Mouse (Mus musculus): ENCODE measurements around the gene Fkbp6.

- no peak for TF ChIP-seq GATA1 (IDR thresholded peaks at IDR 0.05; ENCODE audit: borderline replicate concordance, low read length)
- no peak for TF ChIP-seq FLI1 (IDR thresholded peaks at IDR 0.05; ENCODE audit: low read length)
Observed at GRCm38 (mm10) chr5:135302454-135302853, 47.4 kb downstream of the Fkbp6 start.
